Mouse (Mus musculus): ENCODE measurements around the gene Ednra. TPM values are rescaled to one million over a fixed set of nuclear protein-coding genes. Genes with fewer than 3 reads are reported as not detected.

Gene Ednra
- 10.6 and 12.6 TPM in 2 replicates for polyA plus RNA-seq (2015; fragmentation: Nextera tagmentation; extraction: Ambion mirVana)

DNA sequence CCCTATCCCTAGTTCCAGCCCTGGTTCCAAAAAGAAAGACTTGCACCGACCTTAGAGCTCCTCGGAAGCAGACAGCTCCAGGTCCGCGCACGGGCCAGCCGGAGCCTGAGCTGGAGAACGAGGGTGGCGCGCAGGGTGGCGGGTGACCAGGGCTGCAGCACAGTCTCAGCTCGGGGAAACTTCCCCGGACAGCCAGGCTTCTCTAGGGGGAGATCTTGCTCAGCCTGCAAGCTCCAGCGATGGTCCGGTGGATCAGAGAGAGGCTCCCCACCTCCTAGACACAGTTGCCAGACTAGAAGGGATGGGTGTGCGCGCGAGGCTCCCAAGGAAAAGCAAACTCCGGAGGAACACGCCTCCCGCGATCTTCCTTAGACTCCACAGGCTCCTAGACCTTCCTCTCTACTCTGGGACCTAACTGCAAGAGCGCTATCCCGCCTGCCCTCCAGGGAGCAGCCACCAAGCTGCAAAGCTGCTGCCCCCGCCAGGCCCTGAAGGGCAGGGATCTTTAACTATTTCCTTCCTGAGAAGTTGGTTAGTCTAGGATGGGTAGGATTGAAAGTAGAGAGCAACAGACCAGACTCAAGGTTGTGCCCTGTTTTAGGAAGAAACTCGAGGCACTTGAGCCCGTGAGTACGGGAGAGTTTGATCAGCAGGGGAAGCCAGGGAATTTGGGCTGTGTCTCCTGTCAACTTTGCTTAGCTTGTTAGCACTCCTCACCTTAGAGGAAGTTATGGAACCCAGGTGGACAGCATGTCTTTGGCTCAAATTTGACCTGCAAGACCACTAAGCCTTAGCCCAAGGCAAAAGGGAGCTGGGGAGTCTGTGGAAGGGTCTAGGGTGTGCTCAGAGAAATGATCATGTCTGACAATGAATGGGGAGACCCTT lies at the start of gene Ednra:
Gene Ednra, minus strand, starts transcription at position 419 of the 885 bp plus-strand sequence.
- Histone ChIP-seq H3K9me3 (no peaks in the 10 kb centered on the region), H3K4me3 (peak within 1 kb of the TSS; percentile 46), H3K9ac (peak within 1 kb of the TSS; percentile 65), H3K27ac (replicated peaks) (peak within 1 kb of the TSS; percentile 74), H3K4me1 (replicated peaks) (peaks cover 15% of the 10 kb centered on the region), H3K27me3 (no peaks in the 10 kb centered on the region), H3K4me2 (peak within 1 kb of the TSS; percentile 78), H3K36me3 (no peaks in the 10 kb centered on the region)
- peak; percentile 88 for ATAC-seq (ENCODE audit: low read depth)
- 2% methylated on average over 27 of the region's 27 CpGs for WGBS

DNA sequence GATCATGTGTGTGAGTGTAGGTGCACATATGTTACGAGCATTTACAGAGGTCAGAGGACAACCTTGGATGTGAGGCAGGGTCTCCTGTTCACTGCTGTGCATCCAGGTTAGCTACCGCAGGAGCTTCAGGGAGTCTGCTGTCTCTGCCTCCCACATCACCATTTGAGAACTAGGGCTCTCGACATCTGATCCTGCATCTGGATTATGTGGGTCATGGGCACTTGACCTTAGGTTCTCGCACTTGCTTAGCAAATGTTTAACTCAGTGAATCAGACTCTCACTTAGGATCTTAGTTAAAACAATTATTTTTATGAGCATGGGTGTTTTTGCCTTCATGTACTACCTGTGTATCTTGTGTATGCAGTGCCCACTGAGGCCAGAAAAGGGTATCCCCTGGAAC lies 49.6 kb upstream of the Ednra start:
- ATAC-seq (ENCODE audit: low read depth): no peak
- WGBS: 75% methylated on average over 4 of the region's 4 CpGs

DNA sequence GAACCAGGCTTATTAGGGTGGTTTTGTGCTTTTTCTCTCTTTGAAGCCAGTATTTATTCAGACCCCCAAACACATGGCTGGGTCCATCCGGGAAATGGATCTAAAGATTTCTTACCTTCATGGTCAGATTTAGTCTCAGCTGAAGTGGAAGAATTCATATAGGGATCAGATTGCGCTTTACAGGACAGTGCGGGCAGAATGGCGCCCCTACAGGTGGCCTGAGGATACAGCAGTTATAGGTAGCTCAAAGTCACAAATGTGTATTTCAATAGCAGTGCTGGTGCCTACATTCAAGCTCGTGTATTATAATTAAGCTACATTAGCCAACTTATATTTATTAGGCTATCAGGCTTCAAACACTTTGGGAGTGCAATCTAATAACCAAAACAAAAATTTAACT lies 49.0 kb upstream of the Ednra start:
- WGBS: 78% methylated on average over 5 of the region's 5 CpGs
- no peak overlapping the region for H3K27ac ChIP-seq (replicated peaks)
- no peaks in the 10 kb centered on the region for H3K27me3 ChIP-seq
- H3K9ac ChIP-seq: no peak overlapping the region
- no peaks in the 10 kb centered on the region for H3K36me3 ChIP-seq
- no peaks in the 10 kb centered on the region for H3K4me1 ChIP-seq (replicated peaks)
- H3K9me3 ChIP-seq: no peaks in the 10 kb centered on the region
- no peak overlapping the region for H3K4me3 ChIP-seq
- ATAC-seq (ENCODE audit: low read depth): no peak
- H3K4me2 ChIP-seq: no peak overlapping the region

More for the DNA sequence above, 49.6 kb upstream of the Ednra start:
- H3K4me3 ChIP-seq: no peak overlapping the region
- H3K4me2 ChIP-seq: no peak overlapping the region
- no peaks in the 10 kb centered on the region for H3K36me3 ChIP-seq
- H3K9me3 ChIP-seq: no peaks in the 10 kb centered on the region
- no peak overlapping the region for H3K27ac ChIP-seq (replicated peaks)
- H3K4me1 ChIP-seq (replicated peaks): no peaks in the 10 kb centered on the region
- H3K9ac ChIP-seq: no peak overlapping the region
- H3K27me3 ChIP-seq: no peaks in the 10 kb centered on the region

DNA sequence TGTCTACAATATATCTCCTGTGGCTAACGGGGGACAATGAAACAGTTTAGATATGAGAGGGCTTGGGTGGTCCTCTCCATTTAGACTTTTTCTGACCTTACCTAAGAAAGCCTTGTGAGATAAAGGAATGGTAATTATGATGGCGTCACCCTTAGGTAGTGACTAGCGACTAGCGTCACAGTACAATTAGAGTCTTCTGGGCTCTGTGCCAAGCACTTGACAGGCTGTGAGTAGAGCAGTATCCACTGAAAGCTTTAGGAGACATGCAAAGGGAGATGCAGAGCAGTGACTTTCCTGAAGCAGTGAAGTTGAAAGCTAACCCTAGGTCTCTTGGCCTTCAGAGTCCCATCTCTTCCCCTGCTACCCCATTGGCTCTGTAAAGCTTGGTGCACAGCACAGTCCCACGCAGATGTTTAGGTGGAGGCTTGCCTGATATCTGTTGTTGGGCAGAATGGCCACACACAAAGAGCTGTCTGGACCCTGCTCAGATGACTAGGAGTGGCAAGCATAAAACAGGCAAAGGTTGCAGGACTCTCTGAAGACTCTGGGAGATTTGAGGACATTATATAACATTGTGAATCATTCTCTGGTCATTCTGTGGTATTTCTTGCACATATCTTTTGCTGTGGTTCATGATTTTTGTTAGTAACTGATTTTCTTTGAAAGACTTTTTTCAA lies 48.1 kb upstream of the Ednra start:
- Histone ChIP-seq H3K27ac (replicated peaks) (no peak overlapping the region), H3K4me3 (no peak overlapping the region), H3K4me2 (no peak overlapping the region), H3K36me3 (no peaks in the 10 kb centered on the region), H3K9me3 (no peaks in the 10 kb centered on the region), H3K27me3 (no peaks in the 10 kb centered on the region), H3K9ac (no peak overlapping the region), H3K4me1 (replicated peaks) (no peaks in the 10 kb centered on the region)
- 54% methylated on average over 5 of the region's 5 CpGs for WGBS
- peak; percentile 43; the same call in 1 of the 2 replicates for ATAC-seq (ENCODE audit: low read depth)

DNA sequence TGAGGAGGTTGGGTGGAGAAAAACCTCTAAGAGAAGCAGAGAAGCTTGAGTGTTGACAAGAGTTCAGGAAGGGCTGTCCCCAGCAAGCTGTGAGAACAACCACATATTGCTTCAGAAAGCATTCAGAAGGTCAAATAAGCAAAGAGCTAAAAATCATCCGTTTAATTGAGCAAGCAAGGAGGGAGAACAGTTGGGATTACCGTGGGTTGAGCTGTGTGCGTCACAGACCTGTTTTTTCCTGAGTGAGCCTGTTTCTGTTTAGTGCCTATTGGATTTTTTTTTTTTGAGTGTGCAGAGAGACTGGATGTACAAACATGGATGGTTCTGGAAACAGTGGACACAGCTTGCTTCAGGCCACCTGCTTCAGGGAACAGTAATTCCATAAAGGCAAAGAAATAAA lies 46.7 kb upstream of the Ednra start:
- WGBS: 84% methylated on average over 3 of the region's 3 CpGs
- H3K27me3 ChIP-seq: no peaks in the 10 kb centered on the region
- no peaks in the 10 kb centered on the region for H3K9me3 ChIP-seq
- H3K4me1 ChIP-seq (replicated peaks): no peaks in the 10 kb centered on the region
- H3K36me3 ChIP-seq: no peaks in the 10 kb centered on the region
- H3K4me3 ChIP-seq: no peak overlapping the region
- H3K9ac ChIP-seq: no peak overlapping the region
- H3K27ac ChIP-seq (replicated peaks): no peak overlapping the region
- no peak overlapping the region for H3K4me2 ChIP-seq
- ATAC-seq (ENCODE audit: low read depth): no peak

DNA sequence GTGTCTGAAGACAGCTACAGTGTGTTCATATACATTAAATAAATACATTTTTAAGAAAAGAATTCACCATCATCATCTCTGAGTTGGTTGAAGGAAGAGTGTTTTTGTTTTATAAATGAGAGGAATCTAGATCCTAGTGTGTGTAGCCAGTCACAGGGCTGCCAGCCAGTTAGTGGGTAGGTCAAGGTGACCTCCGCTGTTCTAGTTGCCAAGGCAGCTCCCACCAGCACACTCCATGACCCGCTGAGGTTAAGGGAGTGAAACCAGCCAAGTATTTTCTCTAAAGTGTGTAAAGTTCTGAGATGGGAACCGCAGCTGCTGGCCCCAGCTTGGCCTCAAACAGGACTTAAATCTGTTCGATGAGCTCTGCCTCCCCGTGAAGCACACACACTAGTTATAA lies 44.7 kb upstream of the Ednra start:
- ATAC-seq (ENCODE audit: low read depth): no peak
- no peaks in the 10 kb centered on the region for H3K27me3 ChIP-seq
- H3K4me3 ChIP-seq: no peak overlapping the region
- no peaks in the 10 kb centered on the region for H3K9me3 ChIP-seq
- H3K4me2 ChIP-seq: no peak overlapping the region
- no peak overlapping the region for H3K9ac ChIP-seq
- H3K4me1 ChIP-seq (replicated peaks): no peaks in the 10 kb centered on the region
- no peaks in the 10 kb centered on the region for H3K36me3 ChIP-seq
- no peak overlapping the region for H3K27ac ChIP-seq (replicated peaks)
- WGBS: 92% methylated on average over 5 of the region's 5 CpGs

DNA sequence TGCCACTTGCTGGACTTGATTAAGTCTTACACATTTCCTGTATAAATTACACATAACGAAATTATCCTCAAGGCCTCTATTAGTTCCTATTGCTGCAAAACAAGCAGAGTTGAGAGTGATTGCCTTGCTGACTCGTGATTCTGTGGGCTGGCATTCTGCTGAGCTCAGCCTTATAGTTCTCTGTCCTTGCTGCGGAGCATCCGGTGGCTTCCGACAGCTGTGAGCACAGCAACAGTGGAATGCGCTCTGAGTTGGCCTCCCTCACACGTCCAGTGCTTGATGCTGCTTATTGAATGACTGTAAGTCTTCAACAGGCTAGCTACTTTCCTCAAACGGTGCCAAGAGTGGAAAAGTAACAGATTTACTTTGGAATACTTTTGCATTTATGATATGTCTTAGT lies 40.0 kb upstream of the Ednra start:
- H3K9ac ChIP-seq: no peak overlapping the region
- no peak overlapping the region for H3K27ac ChIP-seq (replicated peaks)
- H3K27me3 ChIP-seq: no peaks in the 10 kb centered on the region
- H3K4me1 ChIP-seq (replicated peaks): no peaks in the 10 kb centered on the region
- H3K4me3 ChIP-seq: no peak overlapping the region
- no peak overlapping the region for H3K4me2 ChIP-seq
- 79% methylated on average over 8 of the region's 8 CpGs for WGBS
- no peaks in the 10 kb centered on the region for H3K36me3 ChIP-seq
- no peak for ATAC-seq (ENCODE audit: low read depth)
- H3K9me3 ChIP-seq: no peaks in the 10 kb centered on the region

DNA sequence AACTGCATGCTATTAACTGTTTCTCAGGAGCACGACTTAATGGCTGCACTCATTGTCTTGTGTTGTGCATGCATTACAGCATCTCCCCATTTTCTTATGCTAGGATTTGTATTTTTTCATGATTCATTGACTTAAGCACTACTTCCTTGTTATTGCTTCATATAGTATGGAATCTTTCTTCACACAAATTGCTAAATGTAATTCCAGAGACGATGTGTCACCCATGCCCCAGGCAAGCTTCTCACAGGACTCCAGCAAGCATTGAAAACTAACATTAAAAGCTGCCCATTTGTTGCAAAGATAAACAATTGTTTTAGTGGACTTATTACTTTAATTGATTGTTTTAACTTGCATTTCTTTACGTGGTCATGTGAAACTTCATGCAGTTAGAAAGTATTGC lies 38.7 kb upstream of the Ednra start:
- ATAC-seq (ENCODE audit: low read depth): no peak
- Histone ChIP-seq H3K9ac (no peak overlapping the region), H3K27ac (replicated peaks) (no peak overlapping the region), H3K4me2 (no peak overlapping the region), H3K4me3 (no peak overlapping the region), H3K36me3 (no peaks in the 10 kb centered on the region), H3K9me3 (no peaks in the 10 kb centered on the region), H3K27me3 (no peaks in the 10 kb centered on the region), H3K4me1 (replicated peaks) (no peaks in the 10 kb centered on the region)
- 69% methylated on average over 3 of the region's 3 CpGs for WGBS

DNA sequence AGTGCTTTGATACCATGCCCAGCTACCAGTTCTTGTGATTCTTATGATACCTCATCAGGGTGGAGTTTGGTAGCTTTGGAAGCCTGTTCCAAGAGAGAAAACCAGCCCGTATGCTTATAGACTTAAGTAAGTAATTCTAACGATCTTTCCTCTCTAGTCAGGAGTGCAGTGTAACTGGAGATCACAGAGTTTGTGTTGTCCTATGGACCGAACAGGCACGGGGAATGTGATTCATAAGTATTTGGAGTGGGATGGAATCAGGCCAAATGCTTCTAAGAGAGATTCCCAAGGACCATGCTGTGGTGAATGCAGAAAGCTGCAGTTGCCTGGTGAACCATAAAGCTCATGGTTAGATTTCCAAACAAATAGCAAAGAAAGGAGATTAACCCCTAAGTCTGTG lies 31.2 kb upstream of the Ednra start:
- WGBS: 76% methylated on average over 4 of the region's 4 CpGs
- Histone ChIP-seq H3K4me1 (replicated peaks) (no peaks in the 10 kb centered on the region), H3K36me3 (no peaks in the 10 kb centered on the region), H3K4me3 (no peak overlapping the region), H3K4me2 (no peak overlapping the region), H3K27ac (replicated peaks) (no peak overlapping the region), H3K9me3 (no peaks in the 10 kb centered on the region), H3K27me3 (no peaks in the 10 kb centered on the region), H3K9ac (no peak overlapping the region)
- ATAC-seq (ENCODE audit: low read depth): no peak

DNA sequence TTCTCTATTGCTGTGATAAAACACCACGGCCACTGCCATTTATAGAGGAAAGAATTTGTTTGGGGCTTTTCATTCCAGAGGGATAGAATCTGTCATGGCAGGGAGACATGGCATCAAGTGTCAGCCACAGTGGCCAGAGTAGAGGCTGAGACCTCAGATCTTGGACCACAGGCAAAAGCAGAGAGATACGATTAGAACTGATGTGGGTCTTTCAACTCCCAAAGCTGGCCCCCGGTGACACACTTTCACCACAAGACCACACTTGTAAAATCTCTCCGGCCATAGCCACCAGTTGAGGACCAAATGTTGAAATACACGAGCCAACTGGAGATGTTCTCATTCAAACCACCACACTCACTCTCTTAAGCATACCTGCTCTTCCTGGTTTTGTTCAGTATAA lies 29.5 kb upstream of the Ednra start:
- H3K9me3 ChIP-seq: no peaks in the 10 kb centered on the region
- no peaks in the 10 kb centered on the region for H3K36me3 ChIP-seq
- no peak overlapping the region for H3K9ac ChIP-seq
- H3K4me2 ChIP-seq: no peak overlapping the region
- no peak overlapping the region for H3K4me3 ChIP-seq
- no peaks in the 10 kb centered on the region for H3K27me3 ChIP-seq
- H3K27ac ChIP-seq (replicated peaks): no peak overlapping the region
- ATAC-seq (ENCODE audit: low read depth): no peak
- no peaks in the 10 kb centered on the region for H3K4me1 ChIP-seq (replicated peaks)
- 90% methylated on average over 5 of the region's 5 CpGs for WGBS

DNA sequence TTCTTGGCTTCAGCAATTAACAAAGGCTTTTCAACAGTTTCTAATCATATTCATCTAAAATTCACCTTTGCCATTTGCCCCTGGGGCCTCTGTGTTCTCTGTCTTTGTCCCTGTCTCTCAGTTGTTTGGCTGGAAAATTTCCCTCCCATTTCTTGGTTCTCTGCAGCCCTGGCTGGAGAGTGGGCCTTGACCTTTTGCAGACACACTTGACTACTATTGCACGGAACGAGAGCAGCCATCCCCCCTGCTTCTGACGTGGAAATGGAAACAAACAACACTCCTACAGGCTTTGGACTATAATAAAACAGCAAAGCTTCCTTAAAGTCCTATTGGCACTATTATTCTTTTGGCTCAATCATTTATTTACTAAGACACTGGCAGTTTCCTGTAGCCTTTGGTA lies 27.8 kb upstream of the Ednra start:
- Histone ChIP-seq H3K36me3 (no peaks in the 10 kb centered on the region), H3K4me3 (no peak overlapping the region), H3K9me3 (no peaks in the 10 kb centered on the region), H3K4me1 (replicated peaks) (no peaks in the 10 kb centered on the region), H3K27ac (replicated peaks) (no peak overlapping the region), H3K27me3 (no peaks in the 10 kb centered on the region), H3K9ac (no peak overlapping the region), H3K4me2 (no peak overlapping the region)
- WGBS: 68% methylated on average over 3 of the region's 3 CpGs
- ATAC-seq (ENCODE audit: low read depth): no peak

DNA sequence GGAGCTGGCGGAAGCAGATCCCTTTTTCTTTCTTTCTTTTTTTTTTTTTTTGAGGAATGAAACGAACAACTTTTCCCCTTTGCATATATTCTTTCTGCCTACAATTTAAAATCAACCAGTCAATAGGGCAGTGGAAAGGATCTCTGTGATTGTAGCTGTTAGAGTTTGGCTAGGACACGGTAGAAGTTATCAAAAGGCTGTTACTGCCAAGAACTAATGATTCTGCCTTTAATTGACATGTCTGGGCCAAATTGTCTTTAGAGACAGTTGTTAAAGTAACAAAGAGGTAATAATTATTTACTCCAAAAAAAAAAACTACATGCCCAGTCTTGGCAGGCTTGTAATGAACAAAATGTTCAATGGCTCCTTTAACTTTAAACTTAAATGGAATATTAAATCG lies 26.1 kb upstream of the Ednra start:
- 50% methylated on average over 4 of the region's 4 CpGs for WGBS
- no peak overlapping the region for H3K4me3 ChIP-seq
- no peaks in the 10 kb centered on the region for H3K27me3 ChIP-seq

More for the DNA sequence above, 26.1 kb upstream of the Ednra start:
- no peak overlapping the region for H3K4me2 ChIP-seq
- H3K27ac ChIP-seq (replicated peaks): no peak overlapping the region
- no peaks in the 10 kb centered on the region for H3K4me1 ChIP-seq (replicated peaks)
- H3K36me3 ChIP-seq: no peaks in the 10 kb centered on the region
- H3K9me3 ChIP-seq: no peaks in the 10 kb centered on the region
- H3K9ac ChIP-seq: no peak overlapping the region
- no peak for ATAC-seq (ENCODE audit: low read depth)
